In the genomic region with DNA sequence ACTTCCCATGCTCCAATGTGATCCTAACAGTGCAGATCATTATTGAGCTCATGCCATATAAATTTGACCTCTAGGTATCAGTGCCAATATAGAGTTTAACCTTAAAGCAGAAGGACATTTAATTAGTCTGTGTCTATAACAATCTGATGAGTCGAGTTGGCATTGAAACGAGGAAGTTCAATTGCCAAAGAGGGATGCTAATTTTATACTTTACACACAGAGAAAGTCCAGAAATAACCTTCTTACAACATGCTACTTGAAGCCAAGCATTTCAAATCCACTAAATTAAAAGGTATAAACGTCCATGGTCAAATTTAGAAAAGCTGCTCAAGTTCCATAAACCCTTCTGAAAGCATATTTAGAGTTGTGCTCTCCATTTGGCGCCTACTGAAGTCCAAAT, we compare ENCODE assay signal across 18 mouse cellular contexts.
DNase-seq lines count a peak whose midpoint lies in the region; ATAC-seq and TF ChIP-seq lines count a peak whose summit lies in the region.
"Had no signal": no experiment of that assay in that cellular context is flagged by ENCODE, and none has a peak within 500 bp of the region (broad histone marks: within the 10 kb centered on the region; RNA-seq: fewer than 3 reads in every experiment).

No protein-coding gene starts in this region.

- H3K27ac ChIP-seq in heart, adult 2 months = peak overlapping the region; percentile 56
- H3K27ac ChIP-seq: embryonic facial prominence, embryonic 12.5 days; forebrain, embryonic 15.5 days; heart, embryonic 13.5 days; hindbrain, embryonic 12.5 days had no signal

- DNase-seq in frontal cortex, postnatal 36 days (ENCODE audit: low spot score in 2 of 2) = no peak
- no peak for DNase-seq in heart, adult 2 months
- DNase-seq in heart, postnatal 25 days (ENCODE audit: low spot score) = no peak
- DNase-seq in 416B (ENCODE audit: low read depth) = peak; percentile 25
- peak; percentile 15 for DNase-seq in skeletal muscle tissue, adult 2 months (ENCODE audit: low read depth, low spot score)
- no peak for DNase-seq in lung, postnatal 14 days
- DNase-seq: adrenal gland, postnatal 10 days; cerebellum, adult 11-12 months; cerebellum, adult 9-10 months; cerebellum, postnatal 25 days had no signal

- no peak for TF ChIP-seq EP300 in heart, adult 2 months (IDR thresholded peaks at IDR 0.05; ENCODE audit: insufficient read depth, low read depth, low read length)

- H3K4me1 ChIP-seq in heart, adult 2 months (ENCODE audit: control insufficient read depth, insufficient read depth, low read length) = no peaks in the 10 kb centered on the region
- H3K4me1 ChIP-seq: embryonic facial prominence, embryonic 12.5 days; forebrain, embryonic 15.5 days; heart, embryonic 13.5 days; hindbrain, embryonic 12.5 days had no signal

- no peak for TF ChIP-seq POLR2A in heart, adult 2 months (IDR thresholded peaks at IDR 0.05; ENCODE audit: insufficient read depth, low read depth, low read length)

- H3K27me3 ChIP-seq in heart, adult 2 months (ENCODE audit: control insufficient read depth, insufficient read depth, low read length) = no peaks in the 10 kb centered on the region
- H3K27me3 ChIP-seq: embryonic facial prominence, embryonic 12.5 days; forebrain, embryonic 15.5 days; heart, embryonic 13.5 days; hindbrain, embryonic 12.5 days had no signal

- ATAC-seq in frontal cortex, adult (ENCODE audit: low TSS enrichment) = peak; percentile 62
- ATAC-seq: forebrain, embryonic 15.5 days; hindbrain, embryonic 16.5 days; inflammation-experienced regulatory T-cells, adult 6 months; intestine, postnatal 0 days had no signal

- TF ChIP-seq CTCF in heart, adult 2 months (IDR thresholded peaks at IDR 0.05) = no peak

- H3K9ac ChIP-seq in heart, adult 2 months (ENCODE audit: low read depth, low read length) = no peak overlapping the region
- H3K9ac ChIP-seq: embryonic facial prominence, embryonic 12.5 days; forebrain, embryonic 15.5 days; heart, embryonic 13.5 days; hindbrain, embryonic 12.5 days had no signal

- 48% methylated on average over 4 of the region's 4 CpGs for WGBS in heart, adult 2 months

- H3K36me3 ChIP-seq in heart, adult 2 months (ENCODE audit: control insufficient read depth, insufficient read depth, low read length) = no peaks in the 10 kb centered on the region
- H3K36me3 ChIP-seq: embryonic facial prominence, embryonic 12.5 days; forebrain, embryonic 15.5 days; heart, embryonic 13.5 days; hindbrain, embryonic 12.5 days had no signal

- H3K4me3 ChIP-seq in heart, adult 2 months = no peak overlapping the region
- H3K4me3 ChIP-seq: embryonic facial prominence, embryonic 12.5 days; forebrain, embryonic 15.5 days; heart, embryonic 13.5 days; hindbrain, embryonic 12.5 days had no signal

- H3K79me2 ChIP-seq in heart, adult 2 months (replicated peaks; ENCODE audit: control insufficient read depth, insufficient read depth, low read length) = no peaks in the 10 kb centered on the region

- intact Hi-C loops in heart, adult 2 months (cut with DNase I) = loop anchor here (10.0 kb wide), 1 partner anchor 114 kb away; no protein-coding TSS in a partner anchor
- intact Hi-C loops in heart, postnatal 25 days (cut with DNase I) = no loop called here

Comparison
In these comparisons a context has a peak if more than half of its experiments do, and no peak if none do; other contexts are left out.
1. DNase-seq: peak in 416B (single experiment) and skeletal muscle tissue, adult 2 months (single experiment); none in frontal cortex, postnatal 36 days (0 of 2), heart, adult 2 months (0 of 2), heart, postnatal 25 days (single experiment) and lung, postnatal 14 days (single experiment).